Mouse (Mus musculus): ENCODE data around the gene Gmpr2.

DNA sequence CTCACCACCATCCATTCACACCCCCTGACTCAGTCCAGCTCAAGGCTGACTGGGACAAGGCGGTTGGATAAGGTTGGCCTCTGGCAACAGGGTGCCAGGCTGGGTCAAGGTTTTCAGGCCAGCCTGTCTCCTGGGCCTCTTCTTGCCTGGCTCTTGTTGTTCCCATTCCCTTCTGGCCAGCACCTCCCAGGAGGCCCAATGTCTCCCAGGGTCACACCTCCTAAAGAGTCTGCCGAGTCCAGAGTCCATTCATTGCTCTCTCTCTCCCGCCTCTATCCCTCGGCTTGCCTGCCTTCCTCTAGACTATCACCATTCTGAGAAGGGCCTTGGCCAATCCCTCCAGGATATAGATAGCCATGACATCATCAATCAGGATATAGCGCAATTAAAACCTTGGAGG is 13.7 kb upstream of the Gmpr2 start:
- TF ChIP-seq CTCF (conservative IDR thresholded peaks at IDR 0.05; ENCODE audit: low read length): no peak
- TF ChIP-seq POU5F1 (IDR thresholded peaks at IDR 0.05; ENCODE audit: borderline replicate concordance, low read length): no peak

Data from E14TG2a.4 (cell line).